Mouse (Mus musculus) liver, embryonic 16.5 days (tissue): Measurements from ENCODE around the gene Gdap1l1. TPM values are rescaled to one million over a fixed set of nuclear protein-coding genes. Genes with fewer than 3 reads are reported as not detected.

Experiments
- ATAC-seq: fragments of 200-750 bp; cut with Nextera tagmentation; 2 replicates; pipeline ENCODE4 v1.8.0; 2017; ENCODE audit warnings: low read depth, mild to moderate bottlenecking, moderate number of reproducible peaks, moderate library complexity
- H3K27ac ChIP-seq: fragments of 300-500 bp; sonication (generic); 2 replicates; pipeline ENCODE4 v1.5.1; 2014; ENCODE audit warnings: mild to moderate bottlenecking, low read length
- H3K27me3 ChIP-seq: fragments of 300-500 bp; sonication (generic); 2 replicates; pipeline ENCODE4 v1.6.1; 2014; ENCODE audit warnings: low read depth, low read length, mixed read lengths; ENCODE audit not compliant: control insufficient read depth, insufficient read depth
- H3K36me3 ChIP-seq: fragments of 300-500 bp; sonication (generic); 2 replicates; pipeline ENCODE4 v1.6.1; 2014; ENCODE audit warnings: mild to moderate bottlenecking; ENCODE audit not compliant: control insufficient read depth, insufficient read depth
- H3K4me1 ChIP-seq: fragments of 300-500 bp; sonication (generic); 2 replicates; pipeline ENCODE4 v1.6.1; 2014; ENCODE audit warnings: low read depth, low read length, mixed read lengths; ENCODE audit not compliant: control insufficient read depth
- H3K4me2 ChIP-seq: fragments of 300-500 bp; sonication (generic); 2 replicates; pipeline ENCODE4 v1.6.1; 2014; ENCODE audit warnings: low read depth, low read length, mixed read lengths
- H3K4me3 ChIP-seq: fragments of 300-500 bp; sonication (generic); 2 replicates; pipeline ENCODE4 v1.5.1; 2014; ENCODE audit warnings: low read depth, mild to moderate bottlenecking, low read length
- H3K9ac ChIP-seq: fragments of 300-500 bp; sonication (generic); 2 replicates; pipeline ENCODE4 v1.6.1; 2014; ENCODE audit warnings: low read depth, low read length
- H3K9me3 ChIP-seq: fragments of 300-500 bp; sonication (generic); replicated peaks from 2 replicates; pipeline ENCODE4 v1.6.1; 2016; ENCODE audit warnings: low read length; ENCODE audit not compliant: control insufficient read depth
- WGBS: fragments of 180-500 bp; shearing (Covaris S2); extraction: QIAGEN DNeasy Blood & Tissue Kit; methylation state at CpG from one replicate; pipeline ENCODE4 v1.1.7; 2014; ENCODE audit not compliant: insufficient replicate concordance; 5-methylcytosine and 5-hydroxymethylcytosine counted together
- polyA plus RNA-seq: library from polyadenylated mRNA; unstranded; fragments of >200 nt; fragmentation: Nextera tagmentation; extraction: Ambion mirVana; gene quantifications from 2 replicates; pipeline ENCODE4 v1.2.1, GENCODE M21; 2015

The Gdap1l1 gene
- polyA plus RNA-seq, result 0.12 TPM in 1 of 2 replicates, not detected in the other

GRCm38 (mm10) chr2:163438246-163438618, at the start of gene Gdap1l1:
Gdap1l1 (plus strand) TSS chr2:163438476.
- no peak for ATAC-seq
- H3K27ac ChIP-seq, result no peak within 1 kb of the TSS
- H3K27me3 ChIP-seq, result peaks cover 24% of the 10 kb centered on the region
- H3K4me2 ChIP-seq, result no peak within 1 kb of the TSS
- no peaks in the 10 kb centered on the region for H3K4me1 ChIP-seq
- H3K9ac ChIP-seq, result no peak within 1 kb of the TSS
- WGBS, result 7% methylated on average over 14 of the region's 18 CpGs
- H3K9me3 ChIP-seq, result no peaks in the 10 kb centered on the region
- no peak within 1 kb of the TSS for H3K4me3 ChIP-seq
- no peaks in the 10 kb centered on the region for H3K36me3 ChIP-seq

- no peak for ATAC-seq
Measured at GRCm38 (mm10) chr2:163392436-163392835, 45.8 kb upstream of the Gdap1l1 start.

GRCm38 (mm10) chr2:163393241-163393640, 45.0 kb upstream of the Gdap1l1 start:
- H3K4me2 ChIP-seq, result no peak overlapping the region
- no peaks in the 10 kb centered on the region for H3K4me1 ChIP-seq
- H3K4me3 ChIP-seq, result no peak overlapping the region
- no peaks in the 10 kb centered on the region for H3K9me3 ChIP-seq
- H3K9ac ChIP-seq, result no peak overlapping the region
- no peaks in the 10 kb centered on the region for H3K36me3 ChIP-seq
- WGBS, result 75% methylated on average over 10 of the region's 10 CpGs
- H3K27me3 ChIP-seq, result no peaks in the 10 kb centered on the region
- no peak overlapping the region for H3K27ac ChIP-seq
- no peak for ATAC-seq

More at GRCm38 (mm10) chr2:163392436-163392835, 45.8 kb upstream of the Gdap1l1 start:
- Histone ChIP-seq H3K27ac (no peak overlapping the region), H3K9ac (no peak overlapping the region), H3K4me2 (no peak overlapping the region), H3K4me3 (no peak overlapping the region), H3K36me3 (no peaks in the 10 kb centered on the region), H3K9me3 (no peaks in the 10 kb centered on the region), H3K4me1 (no peaks in the 10 kb centered on the region), H3K27me3 (no peaks in the 10 kb centered on the region)
- WGBS, result 59% methylated on average over 6 of the region's 6 CpGs

- Histone ChIP-seq H3K9me3 (no peaks in the 10 kb centered on the region), H3K36me3 (no peaks in the 10 kb centered on the region), H3K4me3 (no peak overlapping the region), H3K9ac (no peak overlapping the region), H3K27ac (no peak overlapping the region), H3K4me2 (no peak overlapping the region), H3K27me3 (no peaks in the 10 kb centered on the region), H3K4me1 (no peaks in the 10 kb centered on the region)
- no peak for ATAC-seq
- WGBS, result 50% methylated on average over 6 of the region's 6 CpGs
Measured at GRCm38 (mm10) chr2:163393976-163394375, 44.3 kb upstream of the Gdap1l1 start.

- Histone ChIP-seq H3K9me3 (no peaks in the 10 kb centered on the region), H3K27ac (no peak overlapping the region), H3K4me1 (no peaks in the 10 kb centered on the region), H3K36me3 (no peaks in the 10 kb centered on the region), H3K27me3 (no peaks in the 10 kb centered on the region), H3K4me3 (no peak overlapping the region), H3K9ac (no peak overlapping the region), H3K4me2 (no peak overlapping the region)
- ATAC-seq, result no peak
- 55% methylated on average over 6 of the region's 6 CpGs for WGBS
Measured at GRCm38 (mm10) chr2:163394977-163395376, 43.3 kb upstream of the Gdap1l1 start.

GRCm38 (mm10) chr2:163397071-163397470, 41.2 kb upstream of the Gdap1l1 start:
- no peak overlapping the region for H3K27ac ChIP-seq
- H3K27me3 ChIP-seq, result no peaks in the 10 kb centered on the region
- no peaks in the 10 kb centered on the region for H3K4me1 ChIP-seq
- 77% methylated on average over 19 of the region's 19 CpGs for WGBS
- no peaks in the 10 kb centered on the region for H3K36me3 ChIP-seq
- no peaks in the 10 kb centered on the region for H3K9me3 ChIP-seq
- H3K9ac ChIP-seq, result no peak overlapping the region
- no peak overlapping the region for H3K4me2 ChIP-seq
- H3K4me3 ChIP-seq, result no peak overlapping the region
- no peak for ATAC-seq

GRCm38 (mm10) chr2:163397905-163398304, 40.4 kb upstream of the Gdap1l1 start, which contains the start of gene Jph2:
Jph2 (minus strand) TSS chr2:163397993.
- no peak within 1 kb of the TSS for H3K4me3 ChIP-seq
- no peaks in the 10 kb centered on the region for H3K9me3 ChIP-seq
- ATAC-seq, result 0 out of 2 replicates have a peak, but pooled peaks have one; percentile 28
- H3K36me3 ChIP-seq, result no peaks in the 10 kb centered on the region
- H3K27ac ChIP-seq, result no peak within 1 kb of the TSS
- no peak within 1 kb of the TSS for H3K9ac ChIP-seq
- H3K27me3 ChIP-seq, result no peaks in the 10 kb centered on the region
- no peaks in the 10 kb centered on the region for H3K4me1 ChIP-seq
- no peak within 1 kb of the TSS for H3K4me2 ChIP-seq
- 28% methylated on average over 10 of the region's 10 CpGs for WGBS

- no peaks in the 10 kb centered on the region for H3K27me3 ChIP-seq
- ATAC-seq, result no peak
- H3K36me3 ChIP-seq, result no peaks in the 10 kb centered on the region
- H3K4me3 ChIP-seq, result no peak overlapping the region
- no peak overlapping the region for H3K4me2 ChIP-seq
- H3K27ac ChIP-seq, result no peak overlapping the region
- peaks cover 2% of the 10 kb centered on the region for H3K4me1 ChIP-seq
- no peaks in the 10 kb centered on the region for H3K9me3 ChIP-seq
- 64% methylated on average over 4 of the region's 4 CpGs for WGBS
- H3K9ac ChIP-seq, result no peak overlapping the region
Measured at GRCm38 (mm10) chr2:163398770-163399169, 39.5 kb upstream of the Gdap1l1 start.

GRCm38 (mm10) chr2:163399222-163399621, 39.1 kb upstream of the Gdap1l1 start:
- Histone ChIP-seq H3K9ac (no peak overlapping the region), H3K4me3 (no peak overlapping the region), H3K4me2 (no peak overlapping the region), H3K9me3 (no peaks in the 10 kb centered on the region), H3K27me3 (no peaks in the 10 kb centered on the region), H3K4me1 (peaks cover 2% of the 10 kb centered on the region), H3K27ac (no peak overlapping the region), H3K36me3 (no peaks in the 10 kb centered on the region)
- WGBS, result 54% methylated on average over 8 of the region's 8 CpGs
- no peak for ATAC-seq
